Mouse (Mus musculus): ENCODE measurements around the gene Tmem135.

The Tmem135 gene

DNA sequence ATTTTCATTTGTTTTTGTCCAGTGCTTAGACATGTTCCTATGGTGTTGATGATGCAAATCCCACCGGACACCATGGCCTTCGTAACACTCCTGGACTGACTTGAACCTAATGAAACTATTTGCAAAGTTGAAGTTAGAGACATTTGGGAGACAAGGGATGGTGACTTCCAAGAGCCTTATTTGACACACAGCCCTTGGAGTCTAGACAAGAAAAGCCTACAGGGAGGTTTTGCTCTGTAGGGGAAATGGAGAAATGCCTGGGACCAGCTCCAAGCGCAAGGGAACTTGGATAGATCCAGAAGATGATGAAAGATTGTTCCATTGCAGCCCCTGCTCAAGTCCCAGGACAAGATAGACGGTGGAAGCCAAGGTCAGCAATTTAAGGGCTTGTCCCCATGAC lies 304.3 kb downstream of the Tmem135 start:
- peak; percentile 92 for DNase-seq (ENCODE audit: low read depth, low spot score)

Measured in skeletal muscle tissue, adult 2 months (tissue).